Mouse (Mus musculus): Measurements from ENCODE around the gene Spin1. TPM values are rescaled to one million over a fixed set of nuclear protein-coding genes. Genes with fewer than 3 reads are reported as not detected.

The Spin1 gene
- polyA plus RNA-seq, 1 experiment from 2014 or later = 119 TPM

DNA sequence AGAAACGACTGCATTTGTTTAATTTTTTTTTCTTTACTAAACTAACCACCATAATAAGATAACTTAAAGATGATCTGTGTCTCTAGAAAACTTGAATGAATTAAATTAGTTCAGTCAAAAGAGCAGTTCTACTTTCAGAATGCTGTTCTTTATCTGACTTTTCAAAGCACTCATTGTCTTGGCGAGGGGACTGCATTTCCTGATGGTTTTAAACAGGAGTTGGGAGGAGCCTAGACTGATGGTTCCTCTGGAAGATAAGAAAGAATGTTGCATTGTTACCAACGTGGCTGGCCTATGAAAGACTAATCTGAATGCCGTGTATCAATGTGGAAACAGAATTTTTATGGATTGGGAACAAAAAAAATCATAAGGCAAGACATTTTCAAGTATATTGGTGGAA is 20.1 kb downstream of the Spin1 start:
- 0 out of 2 replicates have a peak, but pooled peaks cover 14% of the 10 kb centered on the region for H3K36me3 ChIP-seq
- no peak overlapping the region for H3K4me3 ChIP-seq
- no peak overlapping the region for H3K27ac ChIP-seq (replicated peaks)
- H3K9ac ChIP-seq (replicated peaks) = no peak overlapping the region
- H3K4me1 ChIP-seq = peaks cover 37% of the 10 kb centered on the region
- H3K9me3 ChIP-seq = no peaks in the 10 kb centered on the region
- H3K27me3 ChIP-seq = no peaks in the 10 kb centered on the region
- WGBS = 10% methylated on average over 4 of the region's 4 CpGs
- no peak overlapping the region for H3K4me2 ChIP-seq (replicated peaks)
- no peak for ATAC-seq (ENCODE audit: low FRiP score, low read depth)

DNA sequence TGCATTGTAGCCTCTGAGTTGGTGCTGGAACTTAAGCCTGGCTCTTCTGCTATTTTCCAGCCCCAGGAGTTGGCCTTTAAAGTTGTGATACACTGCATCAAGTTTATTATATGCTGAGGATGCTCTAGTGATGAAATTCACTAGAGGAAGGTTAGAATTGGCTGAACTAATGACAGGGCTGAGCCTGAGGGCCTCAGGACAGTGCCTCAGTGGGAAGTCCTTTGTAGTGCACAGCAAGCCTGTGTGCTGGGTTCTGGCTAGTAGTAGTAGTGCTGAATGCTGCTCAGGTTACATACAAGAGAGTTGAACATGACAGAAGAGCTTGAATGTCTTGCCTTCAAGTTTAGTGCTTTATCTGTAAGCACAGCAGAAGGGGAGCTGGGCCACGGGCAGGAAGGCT is 21.3 kb downstream of the Spin1 start:
- no peak for ATAC-seq (ENCODE audit: low FRiP score, low read depth)
- Histone ChIP-seq H3K27me3 (no peaks in the 10 kb centered on the region), H3K9me3 (no peaks in the 10 kb centered on the region), H3K36me3 (0 out of 2 replicates have a peak, but pooled peaks cover 14% of the 10 kb centered on the region), H3K4me2 (replicated peaks) (no peak overlapping the region), H3K4me3 (no peak overlapping the region), H3K9ac (replicated peaks) (no peak overlapping the region), H3K27ac (replicated peaks) (no peak overlapping the region), H3K4me1 (peaks cover 37% of the 10 kb centered on the region)
- WGBS = 40% methylated on average over 1 of the region's 1 CpGs

DNA sequence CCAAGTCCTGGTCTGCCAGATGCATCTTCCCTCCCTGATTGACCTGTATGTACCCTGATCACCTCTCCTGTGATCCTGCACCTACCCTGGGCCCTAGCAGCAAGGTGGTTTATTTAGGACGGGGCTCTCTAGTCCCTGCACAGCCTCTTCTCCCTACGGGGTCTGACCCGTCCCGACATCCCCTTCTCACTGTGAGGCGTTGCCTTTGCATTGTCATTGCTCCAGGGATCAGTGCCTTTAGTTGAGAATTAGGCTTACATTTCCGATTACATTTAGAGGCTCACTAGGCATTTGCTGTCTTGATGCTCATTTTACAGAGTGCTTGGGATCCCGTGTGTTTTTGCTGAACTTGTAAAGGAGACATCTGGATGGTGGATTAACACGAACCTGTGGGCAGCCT is 22.1 kb downstream of the Spin1 start:
- Histone ChIP-seq H3K4me3 (no peak overlapping the region), H3K27ac (replicated peaks) (no peak overlapping the region), H3K9me3 (no peaks in the 10 kb centered on the region), H3K4me1 (peaks cover 37% of the 10 kb centered on the region), H3K9ac (replicated peaks) (no peak overlapping the region), H3K36me3 (peaks cover 15% of the 10 kb centered on the region; the same call in 1 of the 2 replicates), H3K27me3 (no peaks in the 10 kb centered on the region), H3K4me2 (replicated peaks) (no peak overlapping the region)
- WGBS = 81% methylated on average over 8 of the region's 8 CpGs
- no peak for ATAC-seq (ENCODE audit: low FRiP score, low read depth)

DNA sequence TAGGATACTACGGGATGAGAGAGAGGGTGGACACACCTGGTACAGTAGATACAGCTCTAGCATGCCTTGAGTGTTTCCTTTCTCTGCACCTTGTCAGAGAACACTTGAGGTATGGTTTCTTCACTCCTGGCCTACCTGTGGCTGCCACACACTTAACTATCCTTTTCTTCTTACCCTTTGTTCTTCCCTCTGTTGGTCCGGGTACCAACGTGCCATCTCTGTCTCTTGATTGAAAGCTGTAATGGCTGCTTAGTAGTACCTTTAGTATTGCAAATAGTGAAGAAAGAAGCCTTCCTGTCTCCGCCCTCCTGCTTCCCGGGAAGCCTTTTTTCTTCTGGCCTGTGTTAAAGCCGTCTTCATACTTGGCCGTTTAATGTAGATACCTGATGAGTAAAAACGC is 24.7 kb downstream of the Spin1 start:
- peaks cover 20% of the 10 kb centered on the region for H3K4me1 ChIP-seq
- H3K27ac ChIP-seq (replicated peaks) = no peak overlapping the region
- H3K4me3 ChIP-seq = no peak overlapping the region
- no peak overlapping the region for H3K4me2 ChIP-seq (replicated peaks)
- no peak overlapping the region for H3K9ac ChIP-seq (replicated peaks)
- 85% methylated on average over 8 of the region's 8 CpGs for WGBS
- no peaks in the 10 kb centered on the region for H3K27me3 ChIP-seq
- peaks cover 31% of the 10 kb centered on the region for H3K36me3 ChIP-seq
- no peak for ATAC-seq (ENCODE audit: low FRiP score, low read depth)
- no peaks in the 10 kb centered on the region for H3K9me3 ChIP-seq

DNA sequence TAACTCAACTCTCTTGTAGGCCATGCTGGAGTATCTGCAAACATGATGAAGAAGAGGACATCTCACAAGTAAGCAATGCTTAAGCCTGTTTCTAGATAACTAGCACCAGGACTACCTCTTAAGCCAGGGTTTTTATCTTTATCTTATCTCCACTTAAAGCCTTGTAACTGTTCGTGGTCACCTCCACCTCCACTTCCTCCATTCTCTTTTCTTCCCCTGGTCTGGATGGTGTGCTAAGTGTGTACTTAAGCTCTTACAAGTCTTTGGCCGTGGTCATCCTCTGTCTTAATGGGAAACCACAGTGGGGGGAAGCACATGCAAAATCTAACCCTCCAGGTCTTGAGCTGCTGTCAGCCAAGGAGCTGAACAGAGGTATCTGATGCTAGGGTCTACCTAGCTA is 27.2 kb downstream of the Spin1 start:
- WGBS = 85% methylated on average over 2 of the region's 2 CpGs
- H3K27me3 ChIP-seq = no peaks in the 10 kb centered on the region
- no peaks in the 10 kb centered on the region for H3K9me3 ChIP-seq
- ATAC-seq (ENCODE audit: low FRiP score, low read depth) = no peak
- 0 out of 2 replicates have a peak, but pooled peaks cover 3% of the 10 kb centered on the region for H3K4me1 ChIP-seq
- no peak overlapping the region for H3K4me3 ChIP-seq
- no peak overlapping the region for H3K27ac ChIP-seq (replicated peaks)
- H3K4me2 ChIP-seq (replicated peaks) = no peak overlapping the region
- peaks cover 43% of the 10 kb centered on the region for H3K36me3 ChIP-seq
- H3K9ac ChIP-seq (replicated peaks) = no peak overlapping the region

DNA sequence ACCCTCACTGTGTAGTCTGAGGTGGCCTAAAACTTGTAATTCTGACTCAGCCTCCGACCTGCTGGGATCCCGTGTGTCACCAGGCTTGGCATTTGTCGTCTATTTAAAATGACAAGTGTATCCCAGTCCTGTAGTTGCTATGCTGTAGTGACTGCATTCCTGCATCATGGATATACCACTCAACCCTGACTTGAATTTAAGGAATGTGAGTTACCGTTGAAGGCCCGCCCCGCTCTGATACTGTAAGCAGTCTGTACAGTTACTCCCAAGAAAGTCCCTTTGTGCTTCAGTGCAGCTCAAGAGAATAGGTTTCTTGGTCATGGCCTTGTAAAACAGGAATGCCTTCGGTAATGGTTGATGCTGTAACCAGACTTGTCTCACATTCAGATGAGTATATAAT is 27.7 kb downstream of the Spin1 start:
- Histone ChIP-seq H3K4me2 (replicated peaks) (no peak overlapping the region), H3K4me3 (no peak overlapping the region), H3K9ac (replicated peaks) (no peak overlapping the region), H3K27me3 (no peaks in the 10 kb centered on the region), H3K36me3 (peaks cover 41% of the 10 kb centered on the region), H3K9me3 (no peaks in the 10 kb centered on the region), H3K27ac (replicated peaks) (no peak overlapping the region), H3K4me1 (no peaks in the 10 kb centered on the region)
- no peak for ATAC-seq (ENCODE audit: low FRiP score, low read depth)
- 96% methylated on average over 7 of the region's 7 CpGs for WGBS

DNA sequence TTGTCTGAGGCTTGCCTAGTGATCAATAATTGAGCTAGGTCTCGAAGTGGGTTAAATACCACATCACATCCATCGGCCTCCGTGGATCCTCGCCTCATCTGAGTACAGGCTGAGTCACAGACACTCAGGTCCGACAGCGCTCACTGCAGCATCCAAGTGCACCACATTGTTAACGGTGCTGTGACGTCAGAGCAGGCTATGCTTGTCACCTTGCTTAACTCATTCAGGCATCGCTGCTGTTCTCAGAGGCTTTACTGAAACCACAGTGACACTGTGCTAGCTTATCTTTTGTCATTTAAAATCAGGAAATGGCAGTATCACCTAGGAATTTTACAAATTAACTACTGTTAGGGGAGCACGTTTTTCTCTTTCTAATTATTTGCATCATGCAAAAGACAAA is 30.5 kb downstream of the Spin1 start:
- H3K4me1 ChIP-seq = no peaks in the 10 kb centered on the region
- H3K27me3 ChIP-seq = no peaks in the 10 kb centered on the region
- H3K4me3 ChIP-seq = no peak overlapping the region
- no peaks in the 10 kb centered on the region for H3K9me3 ChIP-seq
- no peak overlapping the region for H3K27ac ChIP-seq (replicated peaks)
- 88% methylated on average over 10 of the region's 10 CpGs for WGBS
- no peak for ATAC-seq (ENCODE audit: low FRiP score, low read depth)
- no peak overlapping the region for H3K4me2 ChIP-seq (replicated peaks)
- peaks cover 41% of the 10 kb centered on the region for H3K36me3 ChIP-seq
- no peak overlapping the region for H3K9ac ChIP-seq (replicated peaks)

DNA sequence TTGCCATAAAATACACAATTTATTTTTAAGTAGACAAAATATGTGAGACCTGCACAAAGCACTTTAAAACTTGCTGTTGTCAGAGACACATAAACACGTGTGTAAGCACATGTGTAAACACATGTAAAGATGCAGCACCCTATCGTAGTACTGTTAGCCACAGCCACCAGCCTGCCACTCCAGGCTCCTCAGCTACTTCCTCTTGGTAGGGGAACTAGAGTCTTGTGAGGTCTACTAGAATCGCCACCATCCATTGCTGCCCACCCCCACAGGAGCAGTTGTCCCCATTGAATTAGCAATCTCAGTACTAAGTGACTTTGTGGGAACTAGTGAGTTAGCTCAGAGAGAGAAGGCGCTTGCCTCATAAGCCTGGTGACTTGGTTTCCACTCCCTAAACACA is 35.6 kb downstream of the Spin1 start:
- no peak overlapping the region for H3K4me2 ChIP-seq (replicated peaks)
- ATAC-seq (ENCODE audit: low FRiP score, low read depth) = no peak
- H3K36me3 ChIP-seq = peaks cover 36% of the 10 kb centered on the region
- H3K4me1 ChIP-seq = no peaks in the 10 kb centered on the region
- H3K27me3 ChIP-seq = no peaks in the 10 kb centered on the region
- WGBS = 86% methylated on average over 4 of the region's 4 CpGs
- no peaks in the 10 kb centered on the region for H3K9me3 ChIP-seq
- no peak overlapping the region for H3K9ac ChIP-seq (replicated peaks)
- no peak overlapping the region for H3K27ac ChIP-seq (replicated peaks)
- no peak overlapping the region for H3K4me3 ChIP-seq

DNA sequence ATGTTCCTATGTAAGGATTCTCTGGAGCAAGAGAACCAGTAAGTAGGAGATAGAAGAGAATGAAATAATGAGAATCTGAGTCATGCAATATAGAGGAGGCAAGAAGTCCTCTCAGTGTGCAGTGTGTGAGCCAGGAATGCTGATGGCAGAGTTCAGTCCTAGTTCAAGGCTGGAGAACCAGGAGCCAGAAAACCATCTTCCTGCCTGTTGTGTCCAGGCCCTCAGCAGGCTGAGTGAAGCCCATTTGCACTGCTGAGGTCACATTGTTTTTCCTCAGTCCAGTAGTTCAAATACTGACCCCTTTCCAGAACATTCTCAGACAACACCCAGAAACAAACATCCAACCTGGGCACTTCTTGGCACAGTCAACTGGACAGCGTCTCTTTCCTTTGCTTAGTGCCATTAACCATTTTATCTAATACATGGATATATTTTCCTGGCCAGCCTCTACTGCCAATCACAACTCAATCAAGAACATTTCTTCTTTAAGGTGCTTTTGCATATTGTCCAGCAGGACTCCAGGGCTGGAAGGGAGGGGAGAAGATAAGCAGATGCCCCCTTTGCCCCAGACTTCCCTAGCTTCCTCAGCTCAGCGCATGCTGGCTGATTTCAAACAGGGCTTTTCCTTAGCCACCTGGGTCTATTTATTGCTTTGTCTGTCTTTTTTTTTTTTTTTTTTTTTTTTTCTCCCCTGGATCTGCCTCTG is 36.5 kb downstream of the Spin1 start:
- Histone ChIP-seq H3K27me3 (no peaks in the 10 kb centered on the region), H3K36me3 (peaks cover 41% of the 10 kb centered on the region)

DNA sequence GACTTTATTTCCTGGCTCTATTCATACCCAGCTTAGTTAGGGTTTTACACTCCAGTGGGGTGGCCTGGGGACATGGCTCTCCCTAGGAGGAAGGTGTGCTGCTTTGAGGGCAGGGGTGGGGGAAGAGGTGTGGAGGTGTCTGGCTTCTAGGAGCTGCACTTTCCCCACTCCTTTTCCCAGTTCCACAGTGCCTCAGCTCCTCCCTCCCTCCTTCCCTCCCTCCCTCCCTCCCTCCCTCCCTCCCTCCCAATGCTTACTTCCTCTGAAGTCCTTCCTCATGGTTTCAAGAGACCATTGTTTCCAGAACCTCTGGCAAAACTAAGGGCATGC is 37.0 kb downstream of the Spin1 start:
- Histone ChIP-seq H3K27ac (replicated peaks) (no peak overlapping the region), H3K4me1 (no peaks in the 10 kb centered on the region), H3K9me3 (no peaks in the 10 kb centered on the region), H3K9ac (replicated peaks) (no peak overlapping the region), H3K4me2 (replicated peaks) (no peak overlapping the region), H3K27me3 (no peaks in the 10 kb centered on the region), H3K4me3 (no peak overlapping the region), H3K36me3 (peaks cover 37% of the 10 kb centered on the region)
- 0 out of 2 replicates have a peak, but pooled peaks have one; percentile 19 for ATAC-seq (ENCODE audit: low FRiP score, low read depth)

More for the DNA sequence above, 36.5 kb downstream of the Spin1 start:
- 0 out of 2 replicates have a peak, but pooled peaks have one; percentile 9 for ATAC-seq (ENCODE audit: low FRiP score, low read depth)
- no peaks in the 10 kb centered on the region for H3K9me3 ChIP-seq
- no peak overlapping the region for H3K27ac ChIP-seq (replicated peaks)
- no peak overlapping the region for H3K9ac ChIP-seq (replicated peaks)
- no peak overlapping the region for H3K4me3 ChIP-seq
- no peak overlapping the region for H3K4me2 ChIP-seq (replicated peaks)
- 72% methylated on average over 2 of the region's 2 CpGs for whole genome bisulfite sequencing
- no peaks in the 10 kb centered on the region for H3K4me1 ChIP-seq

DNA sequence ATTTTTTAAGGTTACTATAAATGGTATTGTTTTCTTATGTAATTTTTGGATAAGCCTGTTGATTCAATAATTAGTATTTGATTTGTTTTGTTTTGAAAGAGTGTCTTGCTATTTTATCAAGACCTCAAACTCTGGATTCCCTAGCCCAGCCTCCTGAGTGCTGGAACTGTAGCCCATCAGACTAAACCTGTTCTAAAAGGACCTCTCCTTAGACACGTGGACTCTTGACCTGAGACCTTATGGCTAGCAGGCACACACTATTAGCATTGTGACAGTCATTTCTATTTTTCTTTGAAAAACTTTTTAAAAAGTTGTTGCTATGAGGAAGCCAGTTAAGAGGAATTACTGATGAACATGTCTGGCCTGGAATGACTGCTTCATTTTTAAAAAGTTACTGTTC is 46.4 kb downstream of the Spin1 start:
- Histone ChIP-seq H3K36me3 (peaks cover 66% of the 10 kb centered on the region), H3K9me3 (no peaks in the 10 kb centered on the region), H3K27me3 (no peaks in the 10 kb centered on the region), H3K9ac (replicated peaks) (no peak overlapping the region), H3K4me2 (replicated peaks) (no peak overlapping the region), H3K4me1 (no peaks in the 10 kb centered on the region), H3K4me3 (no peak overlapping the region), H3K27ac (replicated peaks) (no peak overlapping the region)
- ATAC-seq (ENCODE audit: low FRiP score, low read depth) = no peak
- 92% methylated on average over 1 of the region's 1 CpGs for WGBS

DNA sequence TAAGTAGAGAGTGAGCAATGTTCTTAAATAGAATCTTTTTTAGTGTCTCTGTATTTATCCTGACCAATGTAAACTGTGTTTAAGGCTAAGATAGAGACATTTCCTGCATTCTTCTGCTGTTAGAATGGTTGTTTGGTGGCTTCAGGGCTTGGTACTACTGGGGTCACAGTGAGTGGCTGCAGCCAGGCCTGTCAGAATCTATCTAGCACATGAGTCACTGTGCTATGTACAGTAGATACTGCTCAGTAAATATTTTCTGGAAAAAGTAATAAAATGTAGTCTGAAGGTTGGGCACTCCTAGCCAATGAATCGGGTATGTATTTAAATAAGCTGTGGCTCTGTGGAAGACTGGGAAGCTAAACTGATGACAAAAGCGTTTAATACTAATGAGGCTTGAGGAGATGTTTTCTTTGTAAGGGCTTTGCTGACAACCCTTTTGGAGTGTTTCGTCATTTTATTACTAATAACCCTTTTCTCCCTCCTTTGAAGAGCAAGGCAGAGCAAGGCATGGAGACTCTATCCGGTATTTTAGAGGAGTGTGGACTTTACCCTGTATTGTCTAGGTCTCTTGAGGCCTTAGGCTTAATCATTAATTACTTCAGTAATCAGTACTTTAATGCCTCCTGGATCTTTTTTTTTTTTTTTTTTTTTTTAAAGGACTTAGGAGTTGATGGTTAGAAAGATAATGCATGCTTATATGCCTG is 52.4 kb downstream of the Spin1 start:
- H3K4me3 ChIP-seq = no peak overlapping the region
- H3K27ac ChIP-seq (replicated peaks) = no peak overlapping the region
- 85% methylated on average over 4 of the region's 4 CpGs for WGBS
- H3K9me3 ChIP-seq = no peaks in the 10 kb centered on the region
- no peak overlapping the region for H3K9ac ChIP-seq (replicated peaks)
- peaks cover 61% of the 10 kb centered on the region for H3K36me3 ChIP-seq
- no peaks in the 10 kb centered on the region for H3K27me3 ChIP-seq
- H3K4me2 ChIP-seq (replicated peaks) = no peak overlapping the region
- no peaks in the 10 kb centered on the region for H3K4me1 ChIP-seq
- ATAC-seq (ENCODE audit: low FRiP score, low read depth) = no peak
